Mouse (Mus musculus): ENCODE data around the gene Krt27. TPM values are rescaled to one million over a fixed set of nuclear protein-coding genes. Genes with fewer than 3 reads are reported as not detected.

The Krt27 gene
- total RNA-seq, 2 experiments from 2014 or later = not detected

DNA sequence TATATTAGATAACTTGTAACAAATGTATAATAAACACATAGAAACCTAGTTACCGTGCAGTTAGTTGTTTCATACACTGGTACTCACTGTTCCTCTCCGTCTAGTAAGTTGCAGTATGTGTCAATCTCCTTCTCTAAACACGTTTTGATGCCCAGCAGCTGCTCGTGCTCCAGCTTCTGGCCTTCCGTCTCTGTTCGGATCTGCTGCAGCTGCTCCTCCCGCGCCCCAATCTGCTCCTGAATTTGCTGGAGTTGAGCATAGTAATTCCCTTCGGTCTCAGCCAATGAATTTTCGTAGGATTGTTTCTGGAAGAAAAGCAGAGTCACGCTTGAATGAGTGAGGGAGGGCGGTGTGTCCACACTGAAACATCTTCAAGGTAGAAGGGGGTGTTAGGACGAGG lies 17.5 kb downstream of the Krt27 start:
- peak; percentile 52 to 63 for DNase-seq (ENCODE audit: extremely low spot score in 1 of 2, low spot score in 1 of 2)

DNA sequence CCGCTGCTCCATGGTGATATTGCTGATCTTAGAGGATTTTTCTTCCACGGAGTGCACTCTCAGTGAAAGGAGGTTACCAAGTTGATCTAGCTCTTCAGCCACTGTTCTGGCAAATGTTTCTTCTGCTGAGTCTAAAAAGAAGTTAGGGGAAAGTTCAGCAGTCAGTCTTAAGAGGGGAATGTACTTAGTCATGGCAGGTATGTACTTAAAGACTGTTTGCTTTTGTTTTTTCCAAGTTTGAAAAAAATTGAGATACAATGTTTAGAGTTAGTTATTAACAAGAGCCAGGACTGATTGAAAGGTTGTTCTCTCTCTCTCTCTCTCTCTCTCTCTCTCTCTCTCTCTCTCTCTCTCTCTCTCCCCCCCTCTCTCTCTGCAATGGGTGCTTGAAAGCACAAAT lies 21.2 kb downstream of the Krt27 start:
- no peak for DNase-seq (ENCODE audit: extremely low spot score in 1 of 2, low spot score in 1 of 2)

DNA sequence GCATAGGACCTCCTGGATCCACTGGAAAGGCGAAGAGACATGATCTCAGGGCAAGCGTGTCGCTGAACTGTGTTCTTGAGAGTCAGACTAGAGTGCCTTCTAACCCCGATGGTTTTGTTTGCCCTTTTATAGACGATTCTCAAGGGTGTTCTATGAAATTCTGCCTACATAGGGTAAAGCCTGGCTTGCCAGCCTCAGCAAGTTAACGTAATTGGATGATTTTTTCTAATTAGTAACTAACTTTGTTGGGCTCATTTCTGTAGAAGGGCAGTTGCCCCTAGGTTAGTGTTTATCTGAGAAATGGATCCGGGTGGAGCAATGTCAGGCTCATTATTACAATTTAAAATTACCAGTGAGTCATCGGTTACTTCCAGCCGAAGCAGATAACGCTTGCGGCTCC lies 28.1 kb downstream of the Krt27 start, which contains the start of gene Krt25:
TSS of gene Krt25 (minus strand) at position 101 of the 400 bp plus-strand sequence.
- no peak for DNase-seq (ENCODE audit: extremely low spot score in 1 of 2, low spot score in 1 of 2)

DNA sequence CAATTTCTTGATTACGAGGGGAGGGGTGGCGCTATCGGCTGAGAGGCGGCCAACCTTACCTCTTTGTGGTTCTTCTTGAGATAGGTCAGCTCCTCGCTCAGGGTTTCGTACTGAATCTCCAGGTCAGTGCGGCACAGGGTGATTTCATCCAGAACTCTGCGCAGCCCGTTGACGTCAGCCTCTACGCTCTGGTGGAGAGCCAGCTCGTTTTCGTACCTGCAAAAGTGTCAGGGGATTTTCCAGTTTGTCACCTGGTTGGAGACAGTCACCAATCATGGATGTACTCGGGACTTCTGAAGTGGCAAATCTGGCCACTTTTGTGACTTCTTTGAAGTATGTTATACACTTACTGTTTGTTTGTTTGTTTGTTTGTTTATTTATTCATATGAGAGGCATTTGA lies 29.8 kb downstream of the Krt27 start:
- no peak for DNase-seq (ENCODE audit: extremely low spot score in 1 of 2, low spot score in 1 of 2)

DNA sequence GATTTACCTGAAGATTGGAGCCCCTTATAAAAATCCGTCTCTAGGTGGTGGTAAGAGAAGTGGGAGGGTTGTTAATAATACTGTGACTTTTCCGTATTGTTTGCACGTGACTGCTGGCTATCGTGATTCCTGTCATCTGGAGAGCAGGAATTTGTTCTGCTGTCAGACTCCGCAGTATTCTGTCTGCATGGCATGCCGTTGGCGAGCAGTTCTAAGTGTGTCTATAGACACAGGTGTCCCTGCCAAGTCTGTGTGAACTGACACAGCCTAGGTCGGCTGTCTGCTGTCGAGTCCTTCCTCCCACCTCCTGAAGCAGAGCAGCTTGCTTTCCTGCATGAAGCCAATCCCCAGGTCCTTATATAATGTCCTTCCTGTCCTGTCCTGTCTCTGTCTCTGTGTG lies 31.8 kb downstream of the Krt27 start:
- no peak for DNase-seq (ENCODE audit: extremely low spot score in 1 of 2, low spot score in 1 of 2)

DNA sequence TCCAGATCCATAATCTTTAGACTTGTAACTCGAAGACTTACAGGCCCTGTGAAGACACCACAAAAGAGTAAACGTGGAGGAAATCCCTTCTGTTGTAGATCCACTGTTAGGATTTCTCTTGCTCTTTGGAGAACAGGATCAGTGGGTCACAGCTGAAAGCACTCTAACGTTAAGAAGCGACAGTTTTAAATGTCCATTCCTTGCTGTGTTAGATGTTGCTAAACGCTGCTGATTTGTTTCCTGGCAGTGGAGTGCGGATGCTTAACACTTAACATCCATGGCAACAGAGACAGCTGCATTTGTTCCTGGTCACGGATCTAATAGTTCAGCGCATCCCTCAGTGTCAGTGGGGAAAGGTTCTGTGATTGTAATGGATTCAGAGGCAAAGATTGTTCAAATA lies 34.4 kb downstream of the Krt27 start:
- no peak for DNase-seq (ENCODE audit: extremely low spot score in 1 of 2, low spot score in 1 of 2)

DNA sequence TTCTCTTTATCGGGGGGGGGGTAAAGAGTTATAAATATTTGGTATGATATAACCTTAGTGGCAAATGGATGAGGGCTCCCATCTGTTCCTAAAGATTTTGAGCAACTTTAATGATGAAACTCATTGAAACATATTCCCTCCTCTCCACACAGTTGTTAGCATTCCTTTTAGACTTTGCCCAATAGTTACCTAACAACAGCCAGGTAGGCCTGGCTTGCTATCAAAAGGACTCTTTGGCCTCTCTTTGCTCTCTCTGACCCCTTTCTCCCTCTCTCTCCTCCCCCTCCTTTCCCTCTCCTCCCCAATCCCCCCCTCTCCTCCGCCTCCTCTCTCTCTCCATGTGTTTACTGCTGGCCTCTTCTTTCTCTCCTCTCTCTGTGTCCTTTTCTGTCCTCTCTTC lies 36.3 kb downstream of the Krt27 start:
- DNase-seq (ENCODE audit: extremely low spot score in 1 of 2, low spot score in 1 of 2) = no peak

DNA sequence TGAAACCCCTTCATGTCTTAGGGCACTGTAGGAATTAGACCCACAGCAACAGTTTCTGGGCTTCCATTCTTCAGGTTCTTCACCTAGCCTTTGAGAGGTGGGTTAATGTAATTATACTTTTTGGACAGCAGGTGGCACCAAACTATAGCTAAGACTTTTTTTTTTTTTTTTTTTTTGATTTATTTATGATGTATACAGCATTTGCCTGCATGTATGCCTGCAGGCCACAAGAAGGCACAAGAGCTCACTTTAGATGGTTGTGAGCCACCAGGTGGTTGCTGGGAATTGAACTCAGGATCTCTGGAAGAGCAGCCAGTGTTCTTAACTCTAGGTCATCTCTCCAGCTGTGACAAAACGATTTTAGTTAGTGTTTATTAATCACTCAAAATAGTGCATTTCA lies 40.0 kb downstream of the Krt27 start:
- no peak for DNase-seq (ENCODE audit: extremely low spot score in 1 of 2, low spot score in 1 of 2)

DNA sequence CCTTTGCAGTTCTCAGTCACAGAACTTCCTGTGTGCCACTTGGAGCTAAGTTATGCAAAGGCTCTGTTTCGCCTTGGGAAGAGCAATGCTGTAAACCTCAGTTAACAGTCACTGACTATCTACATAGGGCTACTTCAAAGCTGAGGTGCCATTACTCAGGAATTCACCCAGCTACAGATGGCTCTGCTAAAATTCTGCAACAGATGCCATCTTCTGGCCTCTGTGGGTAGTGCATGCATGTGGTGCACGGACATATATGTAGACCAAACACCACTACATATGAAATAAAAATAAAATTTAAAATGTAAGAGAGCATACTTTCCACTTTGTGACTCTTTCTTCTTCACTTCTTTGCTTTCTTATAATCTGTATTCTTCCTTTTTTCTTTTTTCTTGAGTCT lies 43.3 kb downstream of the Krt27 start:
- DNase-seq (ENCODE audit: extremely low spot score in 1 of 2, low spot score in 1 of 2) = peak in 1 of 2 experiments; percentile 78

Other genes starting within 250 kb of the Krt27 start
- gene Ccr7, start 196.0 kb downstream of the Krt27 start, total RNA-seq (2021) = not detected
- gene Smarce1, start 120.1 kb downstream of the Krt27 start, total RNA-seq (2021) = 10 to 100 TPM; 51.8 to 59.7 TPM
- 10 to 100 TPM; 26.5 to 27.3 TPM for gene Krt222, start 107.0 kb downstream of the Krt27 start, total RNA-seq (2021)
- gene Krt24, start 65.8 kb downstream of the Krt27 start, total RNA-seq (2021) = not detected
- not detected for gene Krt25, start 28.2 kb downstream of the Krt27 start, total RNA-seq (2021)
- gene Krt26, start 13.1 kb downstream of the Krt27 start, total RNA-seq (2021) = not detected
- under 1 TPM; 0.21 to 0.49 TPM for gene Krt28, start 23.8 kb upstream of the Krt27 start, total RNA-seq (2021)
- 10 to 100 TPM; 12.6 to 15.7 TPM for gene Krt10, start 38.3 kb upstream of the Krt27 start, total RNA-seq (2021)
- gene Krt12, start 71.2 kb upstream of the Krt27 start, total RNA-seq (2021) = 1 to 10 TPM in 1 of 2 experiments, under 1 TPM in 1; 0.89 to 1.4 TPM
- gene Krt20, start 87.0 kb upstream of the Krt27 start, total RNA-seq (2021) = not detected
- gene Krt23, start 142.0 kb upstream of the Krt27 start, total RNA-seq (2021) = not detected
- not detected for gene Krt39, start 170.2 kb upstream of the Krt27 start, total RNA-seq (2021)
- gene Krt40, start 192.1 kb upstream of the Krt27 start, total RNA-seq (2021) = not detected
- not detected for gene Krtap3-3, start 199.8 kb upstream of the Krt27 start, total RNA-seq (2021)
- gene Krtap3-2, start 205.7 kb upstream of the Krt27 start, total RNA-seq (2021) = not detected
- not detected for gene Gm11939, start 208.4 kb upstream of the Krt27 start, total RNA-seq (2021)
- gene Krtap3-1, start 215.5 kb upstream of the Krt27 start, total RNA-seq (2021) = not detected
- gene Krtap1-5, start 229.9 kb upstream of the Krt27 start, total RNA-seq (2021) = not detected
- not detected for gene Krtap1-4, start 232.6 kb upstream of the Krt27 start, total RNA-seq (2021)
- not detected for gene Krtap1-3, start 240.2 kb upstream of the Krt27 start, total RNA-seq (2021)
- gene Krtap9-3, start 247.0 kb upstream of the Krt27 start, total RNA-seq (2021) = not detected

Data from layer of hippocampus, postnatal 25 days (tissue).